Mouse (Mus musculus) neural tube, embryonic 10.5 days (tissue): ENCODE results near the gene Cog5.

Source experiments
- DNase-seq: peaks from one replicate; pipeline ENCODE4 v3.0.0-alpha.2; 2017; ENCODE audit warnings: low spot score; ENCODE audit errors: extremely low spot score

Cog5 gene

GRCm38 (mm10) chr12:31707531-31707930 lies 52.9 kb downstream of the Cog5 start:
- no peak for DNase-seq

DNA sequence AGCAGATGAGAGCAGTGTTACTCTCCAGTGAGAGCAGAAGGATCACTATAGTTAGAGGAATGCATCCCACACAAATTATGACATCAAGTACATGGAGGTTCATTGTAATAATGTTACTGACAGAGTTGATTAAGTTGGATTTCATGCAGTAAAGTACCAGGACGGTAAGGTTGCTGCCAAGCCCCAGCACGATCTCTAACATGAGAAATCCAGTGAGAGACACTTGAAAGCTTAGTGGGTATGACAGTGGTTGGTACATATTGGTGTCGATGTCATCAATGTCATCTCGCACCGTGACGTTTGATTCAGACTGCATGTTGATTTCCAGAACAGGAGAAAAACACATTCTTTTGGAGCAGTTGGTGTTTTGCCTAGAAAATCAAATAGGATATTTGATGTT lies 55.0 kb downstream of the Cog5 start:
- DNase-seq, result no peak

- no peak for DNase-seq
These were observed 57.6 kb downstream of the Cog5 start for GRCm38 (mm10) chr12:31712233-31712632.

DNA sequence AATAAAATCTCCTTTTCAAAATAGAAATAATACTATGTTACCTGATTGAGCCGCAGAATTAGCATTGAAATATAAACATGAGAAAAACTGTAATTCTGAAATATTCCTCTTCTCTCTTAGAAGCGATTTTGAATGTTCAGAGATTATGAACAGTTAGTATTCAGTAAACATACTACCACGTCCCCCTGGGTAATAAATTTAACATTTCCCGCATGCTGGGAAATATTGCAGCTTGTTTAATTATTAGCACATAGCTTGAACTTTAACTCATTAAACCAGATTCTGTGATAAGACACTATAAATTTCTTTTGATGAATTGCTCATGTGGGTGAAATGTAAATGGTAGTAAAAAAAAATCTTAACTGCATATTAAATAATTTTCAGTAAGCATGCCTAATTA lies 58.1 kb downstream of the Cog5 start:
- no peak for DNase-seq

DNA sequence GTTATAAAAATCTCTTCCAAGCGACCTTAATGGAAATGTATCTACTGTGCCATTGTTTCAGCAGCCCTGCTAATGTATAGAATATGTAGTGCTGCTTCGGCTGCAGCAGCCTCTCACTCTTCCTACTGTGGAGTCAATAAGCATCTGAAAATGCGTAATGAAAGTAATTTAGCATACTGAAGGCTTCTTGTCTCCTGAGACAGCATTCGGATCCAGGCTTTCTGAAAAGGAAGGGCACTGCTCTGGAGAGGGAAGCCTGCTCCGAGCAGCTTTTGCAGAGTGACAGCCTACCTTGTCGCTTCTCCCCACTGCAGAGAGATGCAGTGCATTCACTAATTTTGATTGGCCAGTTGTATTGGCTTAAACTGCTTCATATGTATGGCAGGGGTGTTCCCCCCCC lies 58.9 kb downstream of the Cog5 start, which contains the start of gene Gpr22:
Gpr22 (minus strand) TSS at position 348 of the 400 bp plus-strand sequence.
- no peak for DNase-seq

GRCm38 (mm10) chr12:31714070-31714469 lies 59.4 kb downstream of the Cog5 start:
- no peak for DNase-seq

DNA sequence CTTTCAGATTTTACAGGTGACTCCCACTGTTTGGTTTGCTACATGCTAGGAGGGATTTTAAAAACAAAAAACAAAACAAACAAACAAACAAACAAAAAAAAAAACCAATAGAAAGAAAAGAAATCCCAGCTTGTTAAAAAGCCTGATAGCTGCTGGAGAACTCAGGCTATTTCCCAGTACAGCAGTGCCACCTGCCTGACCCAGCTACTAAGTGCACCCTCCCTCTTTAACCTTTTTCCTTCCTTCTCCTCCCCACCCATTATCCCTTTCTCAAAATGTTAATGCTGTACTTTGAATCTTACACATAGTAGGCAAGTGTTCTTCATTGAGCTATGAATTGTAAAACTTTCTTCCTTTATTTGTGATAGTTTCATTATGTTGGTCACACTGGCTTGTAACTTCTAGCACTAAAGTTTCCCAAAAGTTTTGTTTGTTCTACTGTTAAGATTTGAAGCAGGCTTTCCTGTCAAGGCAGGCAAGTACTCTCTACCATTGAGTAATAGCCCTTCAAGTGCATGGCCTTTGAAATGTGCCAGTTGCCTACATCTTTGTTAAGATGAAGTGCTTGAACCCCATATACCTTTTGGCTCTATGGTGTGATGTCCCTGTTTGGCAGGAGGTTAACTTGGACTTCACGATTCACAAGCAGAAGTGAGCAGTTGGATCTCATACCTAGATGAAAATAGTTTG lies 65.1 kb downstream of the Cog5 start:
- DNase-seq, result no peak

GRCm38 (mm10) chr12:31724576-31724975 lies 69.9 kb downstream of the Cog5 start:
- DNase-seq, result no peak

GRCm38 (mm10) chr12:31725511-31726275 lies 71.0 kb downstream of the Cog5 start:
- DNase-seq, result no peak

GRCm38 (mm10) chr12:31726707-31727106 lies 72.0 kb downstream of the Cog5 start:
- no peak for DNase-seq

DNA sequence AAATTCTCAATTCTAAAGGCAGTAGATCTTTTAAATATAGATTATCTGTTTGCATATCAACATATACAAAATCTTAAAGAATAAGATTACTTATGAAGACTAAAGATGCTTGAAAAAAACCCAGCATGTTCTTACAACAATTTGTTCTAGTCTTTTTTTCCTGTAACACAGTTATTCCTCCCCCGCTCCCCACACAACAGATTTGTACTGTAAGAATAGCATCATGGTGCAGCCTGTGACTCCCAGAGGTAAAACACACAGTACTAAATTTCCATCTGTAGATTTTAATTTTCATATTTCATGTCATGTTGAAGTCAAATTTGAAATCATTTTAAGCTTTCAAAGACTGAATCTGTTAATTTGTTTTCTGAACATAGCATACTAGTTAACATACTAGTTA lies 75.5 kb downstream of the Cog5 start:
- no peak for DNase-seq

DNA sequence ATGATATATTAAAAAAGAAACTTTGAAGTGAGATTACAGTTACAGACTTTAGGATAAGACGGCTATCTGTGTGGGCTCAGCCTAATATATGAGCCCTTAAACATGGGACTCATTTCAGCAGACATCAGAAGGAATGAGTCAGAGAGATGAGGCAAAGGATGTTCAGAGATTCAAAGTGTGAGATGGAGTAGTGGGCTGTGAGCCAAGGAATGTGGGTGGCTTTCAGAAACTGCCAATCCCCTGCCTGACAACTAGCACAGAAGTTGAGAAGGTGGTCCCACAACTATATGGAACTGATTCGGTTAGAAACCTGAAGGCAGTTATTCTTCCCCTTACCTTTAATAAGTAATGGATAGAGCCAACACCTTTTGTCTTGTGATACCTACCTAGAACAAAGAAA lies 79.9 kb downstream of the Cog5 start:
- DNase-seq, result no peak

- DNase-seq, result no peak
These were observed 92.6 kb downstream of the Cog5 start for GRCm38 (mm10) chr12:31747301-31747700.

GRCm38 (mm10) chr12:31749846-31750245 lies 95.2 kb downstream of the Cog5 start:
- DNase-seq, result no peak

- no peak for DNase-seq
These were observed 99.8 kb downstream of the Cog5 start for GRCm38 (mm10) chr12:31754465-31754864.

DNA sequence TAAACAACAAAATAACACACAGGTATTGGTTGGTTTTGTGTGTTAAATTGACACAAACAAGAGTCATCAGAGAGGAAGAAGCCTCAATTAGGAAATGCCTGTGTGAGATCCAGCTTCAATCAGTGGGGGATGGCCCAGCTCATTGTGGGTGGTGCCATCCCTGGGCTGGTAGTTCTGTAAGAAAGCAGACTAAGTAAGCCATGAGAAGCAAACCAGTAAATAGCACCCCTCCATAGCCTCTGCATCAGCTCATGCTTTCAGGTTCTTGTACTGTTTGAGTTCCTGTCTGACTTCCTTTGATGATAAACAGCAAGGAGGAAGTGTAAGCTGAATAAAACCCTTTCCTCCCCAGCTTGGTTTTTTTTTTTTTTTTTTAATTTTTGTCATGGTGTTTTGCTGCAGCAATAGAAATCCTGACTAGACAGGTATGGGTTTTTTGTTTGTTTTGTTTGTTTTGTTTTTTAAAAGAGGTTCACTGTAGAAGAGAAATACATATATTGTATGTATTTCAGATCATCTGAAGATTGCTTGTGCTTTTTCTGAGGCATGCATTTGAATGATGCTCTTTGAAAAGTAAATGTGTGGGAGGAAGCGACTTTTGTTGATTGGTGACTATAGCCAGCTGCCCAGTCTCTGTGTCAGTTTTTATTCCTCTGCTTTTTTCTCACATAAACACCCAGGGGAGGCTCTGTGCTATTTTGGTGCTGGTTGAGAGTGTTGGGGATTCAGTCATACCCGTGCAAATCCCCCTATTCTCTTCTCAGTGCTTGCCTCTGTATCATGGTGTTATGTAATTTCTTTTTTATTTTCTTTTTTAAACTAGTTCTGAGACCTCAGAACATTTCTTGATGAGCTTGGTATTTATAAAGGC lies 101.5 kb downstream of the Cog5 start:
- DNase-seq, result no peak

GRCm38 (mm10) chr12:31773612-31774011 lies 118.9 kb downstream of the Cog5 start:
- no peak for DNase-seq

DNA sequence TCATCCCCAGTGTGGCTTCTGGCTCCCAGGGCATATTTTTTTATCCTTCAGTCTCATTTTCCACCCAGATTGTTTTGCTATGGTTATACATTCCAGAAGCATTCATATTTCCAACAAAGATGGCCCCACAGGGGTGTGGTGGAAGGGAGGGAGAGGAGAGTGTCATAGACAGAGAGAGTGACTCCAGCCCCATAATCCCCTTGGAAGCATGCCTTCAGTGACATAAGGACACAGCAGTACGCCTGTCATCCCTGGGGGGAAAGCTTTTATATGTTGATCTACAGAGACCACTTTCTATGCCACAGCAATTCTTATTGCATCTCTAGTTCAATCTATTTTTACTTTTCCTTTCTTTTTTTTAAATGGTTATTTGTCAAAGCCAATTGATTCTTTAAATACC lies 129.6 kb downstream of the Cog5 start:
- no peak for DNase-seq

- no peak for DNase-seq
These were observed 133.9 kb downstream of the Cog5 start for GRCm38 (mm10) chr12:31788530-31788929.

- no peak for DNase-seq
These were observed 151.9 kb downstream of the Cog5 start for GRCm38 (mm10) chr12:31806410-31807154.

- no peak for DNase-seq
These were observed 163.4 kb downstream of the Cog5 start for GRCm38 (mm10) chr12:31818051-31818461.
